Comparison of ENCODE assay signal across 9 mouse cellular contexts in genomic region chr3:154327883-154328720, GRCm38 (mm10). TPM values are rescaled to one million over a fixed set of nuclear protein-coding genes. Genes with fewer than 3 reads are reported as not detected.
DNase-seq lines count a peak whose midpoint lies in the region; ATAC-seq lines count a peak whose summit lies in the region.
"Had no signal": no experiment of that assay in that cellular context is flagged by ENCODE, and none has a peak within 500 bp of the region (broad histone marks: within the 10 kb centered on the region; RNA-seq: fewer than 3 reads in every experiment).

No protein-coding gene starts in this region.

- peak; percentile 7 for DNase-seq in ovary, postnatal 10 days (ENCODE audit: low spot score)
- DNase-seq in ovary, adult 18-20 months (ENCODE audit: low spot score): no peak
- peak; percentile 31 to 61 for DNase-seq in kidney, postnatal 4 days
- DNase-seq in layer of hippocampus, adult 8-10 months (ENCODE audit: low spot score in 2 of 2): no peak
- DNase-seq in spleen, adult 12 weeks (ENCODE audit: low spot score): no peak

- H3K4me1 ChIP-seq in forebrain, embryonic 16.5 days (replicated peaks; ENCODE audit: control insufficient read depth, insufficient read depth, low read length): peaks cover 30% of the 10 kb centered on the region
- peaks cover 28% of the 10 kb centered on the region for H3K4me1 ChIP-seq in neural tube, embryonic 15.5 days

- H3K4me2 ChIP-seq in forebrain, embryonic 16.5 days (ENCODE audit: low read length): peak overlapping the region; percentile 71
- H3K4me2 ChIP-seq in neural tube, embryonic 15.5 days: peak overlapping the region; percentile 78

- H3K27me3 ChIP-seq in forebrain, embryonic 16.5 days (replicated peaks; ENCODE audit: control insufficient read depth, insufficient read depth, low read length): peaks cover 41% of the 10 kb centered on the region
- peaks cover 79% of the 10 kb centered on the region for H3K27me3 ChIP-seq in neural tube, embryonic 15.5 days (replicated peaks)

- H3K9me3 ChIP-seq in forebrain, embryonic 16.5 days (ENCODE audit: control insufficient read depth, low read length): no peaks in the 10 kb centered on the region
- no peaks in the 10 kb centered on the region for H3K9me3 ChIP-seq in neural tube, embryonic 15.5 days (replicated peaks)

- peak overlapping the region; percentile 39 for H3K9ac ChIP-seq in forebrain, embryonic 16.5 days (replicated peaks; ENCODE audit: low read depth, low read length)
- peak overlapping the region; percentile 17; the same call in 1 of the 2 replicates for H3K9ac ChIP-seq in neural tube, embryonic 15.5 days (replicated peaks)

- ATAC-seq in forebrain, embryonic 16.5 days: peak; percentile 82
- ATAC-seq in neural tube, embryonic 15.5 days (ENCODE audit: low FRiP score): peak; percentile 73
- ATAC-seq in granulocyte monocyte progenitor cell, adult 5-6 weeks (replicated peaks; ENCODE audit: poor library complexity, severe bottlenecking): no peak

- peak overlapping the region; percentile 43 for H3K4me3 ChIP-seq in forebrain, embryonic 16.5 days (replicated peaks; ENCODE audit: low read length)
- peak overlapping the region; percentile 41 for H3K4me3 ChIP-seq in neural tube, embryonic 15.5 days (replicated peaks)

- no peak overlapping the region for H3K27ac ChIP-seq in forebrain, embryonic 16.5 days (ENCODE audit: low read length)
- H3K27ac ChIP-seq in neural tube, embryonic 15.5 days (replicated peaks): no peak overlapping the region

- whole genome bisulfite sequencing in forebrain, embryonic 16.5 days: under 1% methylated on average over 74 of the region's 86 CpGs
- under 1% methylated on average over 80 of the region's 86 CpGs for WGBS in neural tube, embryonic 15.5 days

- H3K36me3 ChIP-seq in forebrain, embryonic 16.5 days (ENCODE audit: control insufficient read depth, insufficient read depth): no peaks in the 10 kb centered on the region
- H3K36me3 ChIP-seq in neural tube, embryonic 15.5 days: no peaks in the 10 kb centered on the region

RNA-seq across cellular contexts. Expression of gene Lhx8, which starts 2.4 kb away (rescaled TPM):
- polyA plus RNA-seq in forebrain, embryonic 16.5 days (2015; fragmentation: Nextera tagmentation; extraction: Ambion mirVana): 21.5 and 35.3 TPM in 2 replicates
- 0.19 TPM in 1 of 2 replicates, not detected in the other for polyA plus RNA-seq in neural tube, embryonic 15.5 days (2015; fragmentation: Nextera tagmentation; extraction: Ambion mirVana)
- total RNA-seq in layer of hippocampus, adult 8-10 months (2022): not detected
- not detected in 2 replicates for total RNA-seq in granulocyte monocyte progenitor cell, adult 5-6 weeks (2014; fragmentation: Nextera tagmentation)
- not detected in 2 replicates for total RNA-seq in granulocyte monocyte progenitor cell, adult 5-6 weeks (2017)
- polyA plus RNA-seq: large intestine, adult 2 months had no signal

Comparison
In these comparisons a context has a peak if more than half of its experiments do, and no peak if none do; other contexts are left out.
1. DNase-seq: peak in ovary, postnatal 10 days (single experiment) and kidney, postnatal 4 days (2 of 2); none in ovary, adult 18-20 months (single experiment), layer of hippocampus, adult 8-10 months (0 of 2) and spleen, adult 12 weeks (single experiment).